Mouse (Mus musculus): ENCODE measurements around the gene Nagpa.

DNA sequence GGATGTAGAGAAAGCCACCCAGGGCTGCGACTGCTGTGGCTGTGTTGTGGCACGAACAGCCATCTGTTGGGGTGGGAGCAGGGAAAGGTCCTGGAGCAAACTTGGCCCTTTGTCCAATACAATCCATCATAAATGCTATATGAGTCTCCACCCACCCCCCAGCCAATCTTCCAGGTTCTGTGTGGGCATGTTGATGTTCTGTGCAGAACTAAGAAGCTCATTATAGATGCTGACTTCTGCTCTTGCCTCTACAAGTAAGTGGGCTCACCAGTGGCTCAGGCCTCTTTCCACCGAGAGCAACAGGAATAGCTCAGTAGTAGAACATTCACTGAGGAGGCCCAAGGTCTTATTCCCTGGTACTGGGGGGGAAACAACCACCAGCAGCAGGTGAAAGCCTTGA is 8.3 kb upstream of the Nagpa start:
- no peak for TF ChIP-seq CTCF (IDR thresholded peaks at IDR 0.05; ENCODE audit: control insufficient read depth, insufficient read depth, insufficient replicate concordance, low read depth, low read length)
- TF ChIP-seq POLR2A (IDR thresholded peaks at IDR 0.05; ENCODE audit: control insufficient read depth, low read depth, low read length), result no peak
